Mouse (Mus musculus): Measurements from ENCODE around the gene Gm15155.

- TF ChIP-seq CTCF (IDR thresholded peaks at IDR 0.05; ENCODE audit: low read depth) (no peak), EP300 (IDR thresholded peaks at IDR 0.05; ENCODE audit: low read depth) (no peak)
Observed at GRCm38 (mm10) chrX:155622527-155622926, 2.0 kb upstream of the Gm15155 start.
